Mouse (Mus musculus) layer of hippocampus, adult 9-10 months (tissue): Measurements from ENCODE around the gene Hist1h3b.
"Not testable (repeated sequence)": the region's sequence is repeated elsewhere in the genome, so short reads cannot be mapped to it uniquely, and the experiment has no call there.

ENCODE experiments used
- DNase-seq: peaks from one replicate; pipeline ENCODE4 v3.0.0; 2022; ENCODE audit warnings: low spot score

Hist1h3b gene

GRCm38 (mm10) chr13:23753314-23754078 is 1.4 kb downstream of the Hist1h3b start:
- DNase-seq: no peak

- no peak for DNase-seq
Observed at GRCm38 (mm10) chr13:23755000-23755399, 2.9 kb downstream of the Hist1h3b start.

- peak; percentile 93 for DNase-seq
Observed at GRCm38 (mm10) chr13:23756790-23757189, 4.7 kb downstream of the Hist1h3b start, which contains the start of gene Hist1h4b. Gene Hist1h4b, plus strand, starts transcription at chr13:23757013.

GRCm38 (mm10) chr13:23757211-23757773 is 5.2 kb downstream of the Hist1h3b start:
- no peak for DNase-seq

DNA sequence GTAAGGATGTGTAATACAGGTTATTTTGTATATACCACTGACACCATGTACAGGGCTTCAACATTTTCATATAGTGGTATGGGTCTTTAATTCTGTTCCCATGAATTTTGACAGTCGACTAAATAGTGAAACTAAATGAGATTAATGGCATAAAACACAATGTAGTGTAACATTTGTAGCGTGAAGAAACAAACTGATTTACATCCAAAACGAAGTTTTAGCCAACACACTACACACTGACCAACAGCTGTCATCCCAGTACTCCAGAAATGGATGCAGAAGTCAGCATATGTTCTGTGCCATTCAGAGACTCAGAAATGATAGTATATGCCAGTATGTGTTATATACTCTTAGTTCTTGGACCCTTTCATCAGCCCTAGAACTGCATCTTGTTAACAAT is 5.9 kb downstream of the Hist1h3b start:
- no peak for DNase-seq

- DNase-seq: no peak
Observed at GRCm38 (mm10) chr13:23759251-23759771, 7.2 kb downstream of the Hist1h3b start.

- DNase-seq: no peak
Observed at GRCm38 (mm10) chr13:23759916-23760239, 7.8 kb downstream of the Hist1h3b start.

DNA sequence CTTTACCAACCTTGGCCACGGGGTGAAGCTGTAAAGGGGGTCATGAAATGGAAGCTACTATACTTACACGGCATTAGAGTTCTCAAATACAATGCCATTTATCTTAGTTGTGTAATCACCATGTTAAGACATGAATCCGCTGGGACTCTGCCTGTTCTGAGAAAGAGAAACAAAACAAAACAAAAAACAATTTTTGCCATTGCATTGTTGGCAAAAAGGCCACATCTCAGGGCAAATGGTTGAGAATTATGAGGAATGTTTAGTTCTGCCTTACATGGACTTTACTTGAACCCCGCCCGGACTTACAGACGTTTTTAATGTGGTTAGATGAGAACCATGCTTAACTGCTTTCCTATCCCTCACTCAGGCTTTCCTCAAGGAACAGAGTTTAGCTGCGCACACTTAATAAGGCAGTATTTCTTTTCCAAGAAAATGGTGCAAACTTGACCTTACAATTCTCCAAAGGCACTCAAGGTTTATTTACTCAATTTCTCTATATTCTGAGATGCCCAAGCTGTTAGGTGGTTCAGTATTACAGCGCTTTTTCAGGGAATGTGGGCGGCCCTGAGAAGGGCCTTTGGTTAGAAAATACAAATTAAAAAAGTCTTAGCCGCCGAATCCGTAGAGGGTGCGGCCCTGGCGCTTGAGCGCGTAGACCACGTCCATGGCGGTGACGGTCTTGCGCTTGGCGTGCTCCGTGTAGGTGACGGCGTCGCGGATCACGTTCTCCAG is 8.3 kb downstream of the Hist1h3b start:
- DNase-seq: no peak

GRCm38 (mm10) chr13:23760972-23761864 is 9.2 kb downstream of the Hist1h3b start, which contains the start of gene Hist1h4a:
Gene Hist1h4a, minus strand, starts transcription at chr13:23761230.
- DNase-seq: peak; percentile 95

GRCm38 (mm10) chr13:23761871-23762821 is 10.1 kb downstream of the Hist1h3b start, which contains the start of gene Hist1h3a:
Gene Hist1h3a, minus strand, starts transcription at chr13:23762386.
- DNase-seq: peak; percentile 91

GRCm38 (mm10) chr13:23763242-23763585 is 11.1 kb downstream of the Hist1h3b start:
- no peak for DNase-seq

- peak; percentile 82 for DNase-seq
Observed at GRCm38 (mm10) chr13:23763586-23764323, 11.7 kb downstream of the Hist1h3b start, which contains the start of gene Hist1h1a. Gene Hist1h1a, plus strand, starts transcription at chr13:23763666.

GRCm38 (mm10) chr13:23764324-23765171 is 12.5 kb downstream of the Hist1h3b start:
- no peak for DNase-seq

- no peak for DNase-seq
Observed at GRCm38 (mm10) chr13:23765172-23765513, 13.1 kb downstream of the Hist1h3b start.

GRCm38 (mm10) chr13:23766772-23767171 is 14.7 kb downstream of the Hist1h3b start:
- no peak for DNase-seq

- no peak for DNase-seq
Observed at GRCm38 (mm10) chr13:23768834-23769397, 16.8 kb downstream of the Hist1h3b start.

DNA sequence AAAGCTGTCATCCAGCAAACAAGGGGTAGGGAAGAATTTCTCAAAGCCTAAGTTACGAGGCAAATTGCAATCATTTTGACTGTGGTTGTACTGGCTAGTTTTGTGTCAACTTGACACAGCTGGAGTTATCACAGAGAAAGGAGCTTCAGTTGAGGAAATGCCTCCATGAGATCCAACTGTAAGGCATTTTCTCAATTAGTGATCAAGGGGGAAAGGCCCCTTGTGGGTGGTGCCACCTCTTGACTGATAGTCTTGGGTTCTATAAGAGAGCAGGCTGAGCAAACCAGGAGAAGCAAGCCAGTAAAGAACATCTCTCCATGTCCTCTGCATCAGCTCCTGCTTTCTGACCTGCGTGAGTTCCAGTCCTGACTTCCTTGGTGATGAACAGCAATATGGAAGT is 17.5 kb downstream of the Hist1h3b start, which contains the start of gene Trim38:
Trim38 (plus strand) TSS at position 301 of the 400 bp plus-strand sequence.
- DNase-seq: not testable (repeated sequence)

- DNase-seq: no peak
Observed at GRCm38 (mm10) chr13:23772561-23773313, 20.7 kb downstream of the Hist1h3b start.
